Mouse (Mus musculus): ENCODE measurements around the gene Cend1. TPM values are rescaled to one million over a fixed set of nuclear protein-coding genes. Genes with fewer than 3 reads are reported as not detected.
A peak's percentile ranks its signal among the peaks of the same experiment; 100 is the strongest.
"Not testable (repeated sequence)": the region's sequence is repeated elsewhere in the genome, so short reads cannot be mapped to it uniquely, and the experiment has no call there.

Gene Cend1
- polyA plus RNA-seq, 1 experiment from 2014 or later: 21.3 TPM

DNA sequence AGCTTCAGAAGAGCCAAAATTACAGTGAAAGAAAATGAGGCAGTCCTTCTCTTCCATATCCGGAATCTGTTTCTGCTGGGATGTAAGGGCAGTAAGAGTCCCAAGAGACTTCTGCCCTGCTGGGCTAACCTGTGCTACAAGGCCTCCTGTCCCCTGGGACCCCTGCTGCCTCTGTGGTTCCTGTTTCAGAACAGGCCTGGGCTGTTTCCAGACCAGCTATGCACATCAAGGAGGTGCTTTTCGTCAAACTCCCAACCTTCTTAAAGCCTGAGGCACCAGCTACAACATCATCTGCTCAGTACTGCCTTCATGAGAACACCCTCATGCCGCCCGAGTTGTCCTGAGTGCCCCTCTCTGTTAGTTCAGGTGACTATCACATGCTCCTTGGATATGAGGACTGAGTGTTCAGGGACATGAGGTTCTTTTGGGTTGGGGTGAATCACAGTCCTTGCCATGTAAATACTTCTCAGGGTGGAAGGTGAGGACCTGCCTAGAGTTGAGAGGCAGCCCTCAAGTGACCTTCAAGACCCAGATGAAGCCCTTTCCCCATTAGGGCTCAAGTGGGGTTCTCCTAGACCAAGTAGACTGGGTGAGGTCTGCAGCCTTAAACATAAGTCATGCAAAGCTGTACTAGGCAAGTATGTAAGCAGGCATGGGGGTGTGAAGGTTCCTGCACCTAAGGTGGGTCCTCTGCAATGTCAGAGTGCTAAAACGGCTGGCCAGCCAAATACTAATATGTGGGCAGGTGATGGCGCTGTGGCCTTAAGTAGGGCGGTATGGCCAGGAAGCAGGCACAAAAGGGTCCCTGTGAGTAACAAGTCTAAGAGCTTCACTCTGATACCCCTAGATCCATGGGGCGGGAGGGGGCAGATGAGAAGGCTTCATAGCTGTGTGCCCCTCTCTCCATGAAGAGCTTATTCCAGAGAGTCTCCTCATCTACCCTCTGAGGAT lies 11.3 kb downstream of the Cend1 start:
- no peak overlapping the region for H3K4me3 ChIP-seq (ENCODE audit: low read depth, low read length)
- no peaks in the 10 kb centered on the region for H3K27me3 ChIP-seq (replicated peaks; ENCODE audit: control insufficient read depth, insufficient read depth, low read length)
- H3K4me2 ChIP-seq (ENCODE audit: low read length): no peak overlapping the region
- no peaks in the 10 kb centered on the region for H3K36me3 ChIP-seq (ENCODE audit: control insufficient read depth, insufficient read depth, low read length)
- peaks cover 5% of the 10 kb centered on the region; the same call in 1 of the 2 replicates for H3K4me1 ChIP-seq (ENCODE audit: control insufficient read depth, insufficient read depth, low read length)
- DNase-seq (ENCODE audit: low spot score) (no peak), ATAC-seq (no peak)
- 75% methylated on average over 8 of the region's 8 CpGs for WGBS
- H3K9me3 ChIP-seq (replicated peaks; ENCODE audit: control insufficient read depth, low read length): no peaks in the 10 kb centered on the region
- H3K9ac ChIP-seq (ENCODE audit: low read length): no peak overlapping the region
- no peak overlapping the region for H3K27ac ChIP-seq (ENCODE audit: low read depth, low read length)

DNA sequence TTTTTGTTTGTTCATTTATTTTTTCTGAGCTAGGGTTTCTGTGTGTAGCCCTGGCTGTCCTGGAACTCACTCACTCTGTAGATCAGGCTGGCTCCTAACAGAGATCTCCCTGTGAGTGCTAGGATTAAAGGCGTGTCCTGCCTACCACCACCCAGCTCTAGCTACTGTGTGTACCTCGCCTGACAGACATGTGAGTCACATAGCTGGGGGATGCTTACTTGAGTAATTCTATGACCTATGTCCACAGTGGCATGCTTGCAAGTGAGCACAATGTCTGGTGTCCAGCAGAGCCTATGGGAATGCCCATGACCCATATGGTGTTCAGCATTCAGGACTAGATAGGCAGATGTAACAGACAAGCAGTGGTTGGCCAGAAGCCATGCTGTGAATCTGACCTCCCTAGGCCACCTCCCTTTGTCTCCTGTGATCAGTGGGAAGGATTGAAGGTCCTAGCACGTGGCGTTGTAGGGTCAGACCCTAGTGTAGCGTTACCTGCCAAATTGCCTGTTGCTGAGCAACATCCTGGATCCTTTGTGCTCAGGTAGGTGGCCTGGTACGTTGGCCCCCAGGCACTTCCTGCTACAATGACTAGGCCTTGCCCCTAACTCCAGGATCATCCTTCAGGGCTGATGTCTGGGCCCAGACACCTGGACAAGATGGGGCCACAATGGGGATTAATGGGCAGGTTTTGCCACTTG lies 13.0 kb downstream of the Cend1 start:
- H3K27ac ChIP-seq (ENCODE audit: low read depth, low read length): no peak overlapping the region
- H3K27me3 ChIP-seq (replicated peaks; ENCODE audit: control insufficient read depth, insufficient read depth, low read length): no peaks in the 10 kb centered on the region
- H3K36me3 ChIP-seq (ENCODE audit: control insufficient read depth, insufficient read depth, low read length): no peaks in the 10 kb centered on the region
- no peak overlapping the region for H3K4me2 ChIP-seq (ENCODE audit: low read length)
- H3K9me3 ChIP-seq (replicated peaks; ENCODE audit: control insufficient read depth, low read length): no peaks in the 10 kb centered on the region
- DNase-seq (ENCODE audit: low spot score) (no peak), ATAC-seq (no peak)
- H3K9ac ChIP-seq (ENCODE audit: low read length): no peak overlapping the region
- no peak overlapping the region for H3K4me3 ChIP-seq (ENCODE audit: low read depth, low read length)
- peaks cover 7% of the 10 kb centered on the region; the same call in 1 of the 2 replicates for H3K4me1 ChIP-seq (ENCODE audit: control insufficient read depth, insufficient read depth, low read length)
- 76% methylated on average over 6 of the region's 6 CpGs for WGBS

DNA sequence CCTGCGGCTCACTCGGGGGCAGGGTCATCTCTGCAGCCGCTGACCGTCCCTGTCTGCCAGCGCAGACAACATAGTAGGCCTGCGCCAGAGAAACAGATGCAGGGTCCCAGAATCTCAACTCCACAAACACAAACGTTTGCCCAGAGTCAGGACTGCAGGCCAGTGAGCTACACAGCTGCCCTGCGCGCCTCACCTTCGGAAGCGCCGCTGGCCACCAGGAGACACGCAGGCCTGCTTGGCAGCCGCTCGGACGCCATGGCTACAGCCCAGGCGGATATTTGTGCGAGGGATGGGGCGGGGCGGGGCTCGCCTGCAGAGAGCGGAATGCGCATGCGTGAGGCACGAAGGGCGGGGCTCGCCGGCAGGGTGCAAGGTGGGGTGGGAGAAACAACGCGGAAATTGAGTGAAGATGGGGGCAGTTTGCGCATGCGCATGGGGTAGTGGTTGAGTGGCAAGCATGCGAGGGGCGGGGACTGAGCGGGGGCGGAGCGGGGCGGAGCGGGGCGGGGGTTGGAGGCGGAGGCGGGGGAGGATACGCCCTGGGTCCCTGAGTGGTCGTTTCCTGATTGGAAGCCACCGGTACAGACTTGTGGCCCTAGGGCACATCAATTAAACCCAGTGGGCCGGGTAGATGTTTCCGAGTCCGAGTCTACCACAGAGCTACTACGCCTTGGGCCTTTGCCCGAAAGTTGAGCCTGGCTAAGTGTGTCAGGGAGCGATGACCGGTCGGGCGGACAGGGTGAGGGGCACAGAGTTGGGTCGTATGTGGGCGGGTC lies 15.3 kb downstream of the Cend1 start, which contains the start of gene Gatd1:
Gene Gatd1, minus strand, starts transcription at position 328 of the 776 bp plus-strand sequence.
- Histone ChIP-seq H3K4me3 (ENCODE audit: low read depth, low read length) (peak within 1 kb of the TSS; percentile 72), H3K4me1 (ENCODE audit: control insufficient read depth, insufficient read depth, low read length) (peaks cover 7% of the 10 kb centered on the region; the same call in 1 of the 2 replicates), H3K27me3 (replicated peaks; ENCODE audit: control insufficient read depth, insufficient read depth, low read length) (no peaks in the 10 kb centered on the region), H3K9ac (ENCODE audit: low read length) (peak within 1 kb of the TSS; percentile 87), H3K27ac (ENCODE audit: low read depth, low read length) (peak within 1 kb of the TSS; percentile 49; the same call in 1 of the 2 replicates), H3K36me3 (ENCODE audit: control insufficient read depth, insufficient read depth, low read length) (peaks cover 12% of the 10 kb centered on the region), H3K9me3 (replicated peaks; ENCODE audit: control insufficient read depth, low read length) (no peaks in the 10 kb centered on the region), H3K4me2 (ENCODE audit: low read length) (peak within 1 kb of the TSS; percentile 72)
- WGBS: 2% methylated on average over 52 of the region's 56 CpGs
- ATAC-seq: peak; percentile 90
- DNase-seq (ENCODE audit: low spot score): peak; percentile 99

DNA sequence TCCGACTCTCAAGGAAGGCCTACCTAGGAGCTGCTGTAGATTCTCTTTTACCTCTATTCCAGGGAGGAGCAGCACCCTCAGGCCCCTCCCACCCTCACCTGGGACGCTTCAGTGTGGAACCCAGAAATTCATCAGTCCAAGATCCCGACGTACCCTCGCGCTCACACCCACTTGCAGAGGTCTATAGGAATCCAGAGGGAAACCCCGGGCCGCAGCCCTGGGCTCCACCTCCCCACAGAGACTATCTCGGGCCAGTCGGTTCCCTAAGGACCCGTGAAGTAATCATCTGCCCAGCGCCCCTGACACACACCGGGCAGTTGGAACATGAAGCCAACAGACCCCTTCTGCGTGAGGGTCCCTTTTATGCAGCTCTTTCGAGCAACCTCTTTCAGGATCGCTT lies 16.0 kb downstream of the Cend1 start:
- Histone ChIP-seq H3K4me2 (ENCODE audit: low read length) (peak overlapping the region; percentile 72), H3K9me3 (replicated peaks; ENCODE audit: control insufficient read depth, low read length) (no peaks in the 10 kb centered on the region), H3K27me3 (replicated peaks; ENCODE audit: control insufficient read depth, insufficient read depth, low read length) (no peaks in the 10 kb centered on the region), H3K4me1 (ENCODE audit: control insufficient read depth, insufficient read depth, low read length) (peaks cover 7% of the 10 kb centered on the region; the same call in 1 of the 2 replicates), H3K4me3 (ENCODE audit: low read depth, low read length) (peak overlapping the region; percentile 72), H3K27ac (ENCODE audit: low read depth, low read length) (peak overlapping the region; percentile 49; the same call in 1 of the 2 replicates), H3K36me3 (ENCODE audit: control insufficient read depth, insufficient read depth, low read length) (peaks cover 15% of the 10 kb centered on the region), H3K9ac (ENCODE audit: low read length) (peak overlapping the region; percentile 87)
- ATAC-seq (peak; percentile 11), DNase-seq (ENCODE audit: low spot score) (no peak)
- 3% methylated on average over 16 of the region's 16 CpGs for WGBS

DNA sequence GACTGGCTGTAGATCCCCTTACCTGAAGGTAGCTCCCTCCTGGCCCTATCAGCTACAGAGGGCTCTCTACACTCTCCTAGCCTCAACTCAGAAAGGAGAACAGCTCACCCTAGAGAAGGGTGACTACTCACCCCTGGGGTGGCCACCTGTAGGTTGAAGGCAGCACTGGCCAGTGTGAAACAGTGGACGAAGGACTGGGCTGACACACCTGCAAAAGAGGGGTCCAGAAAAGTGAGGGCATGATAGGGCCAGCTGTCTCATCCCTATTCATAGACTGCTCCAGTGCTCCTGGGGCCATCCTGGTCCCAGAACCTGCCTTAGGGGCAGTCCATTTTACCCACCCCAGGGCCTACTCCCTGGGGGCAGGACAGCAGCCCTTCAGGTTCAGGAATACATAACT lies 17.6 kb downstream of the Cend1 start:
- Histone ChIP-seq H3K27me3 (replicated peaks; ENCODE audit: control insufficient read depth, insufficient read depth, low read length) (no peaks in the 10 kb centered on the region), H3K4me3 (ENCODE audit: low read depth, low read length) (no peak overlapping the region), H3K36me3 (ENCODE audit: control insufficient read depth, insufficient read depth, low read length) (peaks cover 19% of the 10 kb centered on the region), H3K27ac (ENCODE audit: low read depth, low read length) (no peak overlapping the region), H3K9ac (ENCODE audit: low read length) (no peak overlapping the region), H3K9me3 (replicated peaks; ENCODE audit: control insufficient read depth, low read length) (no peaks in the 10 kb centered on the region), H3K4me2 (ENCODE audit: low read length) (no peak overlapping the region), H3K4me1 (ENCODE audit: control insufficient read depth, insufficient read depth, low read length) (peaks cover 7% of the 10 kb centered on the region; the same call in 1 of the 2 replicates)
- ATAC-seq (no peak), DNase-seq (ENCODE audit: low spot score) (no peak)
- 95% methylated on average over 1 of the region's 1 CpGs for WGBS

DNA sequence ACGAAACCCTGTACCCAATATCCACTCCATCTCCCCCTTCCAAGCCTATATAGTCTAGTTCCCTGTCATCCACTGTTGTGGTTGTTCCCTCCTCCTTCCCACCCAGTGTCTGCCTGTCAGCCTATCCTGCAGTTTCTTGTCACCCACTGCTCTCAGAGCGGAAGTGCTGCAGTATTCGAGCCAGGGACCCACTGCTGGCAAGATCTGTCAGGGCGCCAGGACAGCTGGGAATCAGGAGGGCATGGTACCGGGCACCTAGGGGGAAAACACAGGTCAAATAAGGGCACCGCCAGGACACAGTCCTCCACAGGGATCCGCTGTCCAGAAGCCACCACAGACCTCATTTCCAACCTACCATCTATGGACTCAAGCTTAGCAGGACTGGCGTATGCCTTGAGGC lies 18.7 kb downstream of the Cend1 start:
- Histone ChIP-seq H3K4me2 (ENCODE audit: low read length) (no peak overlapping the region), H3K9ac (ENCODE audit: low read length) (no peak overlapping the region), H3K4me1 (ENCODE audit: control insufficient read depth, insufficient read depth, low read length) (peaks cover 7% of the 10 kb centered on the region; the same call in 1 of the 2 replicates), H3K36me3 (ENCODE audit: control insufficient read depth, insufficient read depth, low read length) (peaks cover 19% of the 10 kb centered on the region), H3K4me3 (ENCODE audit: low read depth, low read length) (no peak overlapping the region), H3K27ac (ENCODE audit: low read depth, low read length) (no peak overlapping the region), H3K9me3 (replicated peaks; ENCODE audit: control insufficient read depth, low read length) (no peaks in the 10 kb centered on the region), H3K27me3 (replicated peaks; ENCODE audit: control insufficient read depth, insufficient read depth, low read length) (no peaks in the 10 kb centered on the region)
- 92% methylated on average over 8 of the region's 8 CpGs for WGBS
- ATAC-seq (no peak), DNase-seq (ENCODE audit: low spot score) (no peak)

DNA sequence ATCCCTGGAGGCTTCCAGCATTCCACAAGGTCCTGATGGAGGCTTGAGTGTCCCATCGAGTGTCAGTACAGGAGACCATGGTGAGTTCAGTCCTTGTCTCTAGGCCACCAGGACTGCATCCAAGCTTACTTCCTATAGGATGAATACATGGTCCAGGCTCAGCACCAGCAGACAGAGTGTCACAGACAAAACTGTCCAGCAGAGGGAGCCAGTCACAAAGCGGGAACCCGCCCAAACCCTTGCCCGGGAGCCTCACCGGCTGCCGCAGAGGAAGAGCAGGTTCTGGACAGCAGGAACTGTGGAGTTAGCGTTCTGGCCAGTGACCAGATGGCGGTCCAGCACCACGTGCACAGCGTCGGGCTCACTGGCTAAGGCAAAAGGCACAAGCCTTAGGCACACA lies 20.5 kb downstream of the Cend1 start:
- 6% methylated on average over 11 of the region's 11 CpGs for WGBS
- Histone ChIP-seq H3K36me3 (ENCODE audit: control insufficient read depth, insufficient read depth, low read length) (peaks cover 19% of the 10 kb centered on the region), H3K4me3 (ENCODE audit: low read depth, low read length) (no peak overlapping the region), H3K9me3 (replicated peaks; ENCODE audit: control insufficient read depth, low read length) (no peaks in the 10 kb centered on the region), H3K27ac (ENCODE audit: low read depth, low read length) (no peak overlapping the region), H3K4me2 (ENCODE audit: low read length) (no peak overlapping the region), H3K4me1 (ENCODE audit: control insufficient read depth, insufficient read depth, low read length) (peaks cover 4% of the 10 kb centered on the region; the same call in 1 of the 2 replicates), H3K27me3 (replicated peaks; ENCODE audit: control insufficient read depth, insufficient read depth, low read length) (no peaks in the 10 kb centered on the region), H3K9ac (ENCODE audit: low read length) (peak overlapping the region; percentile 25; the same call in 1 of the 2 replicates)
- peak; percentile 75 for ATAC-seq
- peak; percentile 90 for DNase-seq (ENCODE audit: low spot score)

DNA sequence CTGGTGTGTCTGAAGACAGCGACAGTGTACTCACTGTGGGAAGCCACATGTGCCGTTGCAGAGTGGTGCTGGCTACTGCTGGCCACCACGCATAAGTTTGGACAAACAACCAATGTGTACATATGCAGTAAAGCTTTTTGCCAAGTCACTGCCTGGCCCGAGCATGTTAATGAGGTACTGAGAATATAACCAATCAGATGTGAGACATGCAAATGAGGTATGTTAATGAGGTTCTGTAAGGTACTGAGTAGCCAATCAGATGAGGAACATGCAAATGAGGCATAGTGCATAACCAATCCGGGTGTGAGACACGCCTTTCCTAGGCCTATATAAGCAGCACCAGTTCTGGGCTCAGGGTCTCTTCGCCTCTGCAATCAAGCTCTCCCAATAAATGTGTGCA lies 21.6 kb downstream of the Cend1 start:
- H3K27ac ChIP-seq (ENCODE audit: low read depth, low read length); H3K4me3 ChIP-seq (ENCODE audit: low read depth, low read length); H3K4me2 ChIP-seq (ENCODE audit: low read length); H3K4me1 ChIP-seq (ENCODE audit: control insufficient read depth, insufficient read depth, low read length); ATAC-seq; DNase-seq (ENCODE audit: low spot score); H3K9ac ChIP-seq (ENCODE audit: low read length); H3K9me3 ChIP-seq (replicated peaks; ENCODE audit: control insufficient read depth, low read length); H3K27me3 ChIP-seq (replicated peaks; ENCODE audit: control insufficient read depth, insufficient read depth, low read length): not testable (repeated sequence)
- WGBS: 98% methylated on average over 7 of the region's 7 CpGs
- peaks cover 26% of the 10 kb centered on the region for H3K36me3 ChIP-seq (ENCODE audit: control insufficient read depth, insufficient read depth, low read length)

Data from forebrain, embryonic 14.5 days (tissue).